Mouse (Mus musculus): ENCODE measurements at regions not wholly inside any gene's neighbourhood (a gene's known extent, or its start where the extent isn't known, plus 50 kb on each side); places are given as distances from the start of the nearest gene placed in this dataset.
"Not testable (repeated sequence)": the region's sequence is repeated elsewhere in the genome, so short reads cannot be mapped to it uniquely, and the experiment has no call there.

DNA sequence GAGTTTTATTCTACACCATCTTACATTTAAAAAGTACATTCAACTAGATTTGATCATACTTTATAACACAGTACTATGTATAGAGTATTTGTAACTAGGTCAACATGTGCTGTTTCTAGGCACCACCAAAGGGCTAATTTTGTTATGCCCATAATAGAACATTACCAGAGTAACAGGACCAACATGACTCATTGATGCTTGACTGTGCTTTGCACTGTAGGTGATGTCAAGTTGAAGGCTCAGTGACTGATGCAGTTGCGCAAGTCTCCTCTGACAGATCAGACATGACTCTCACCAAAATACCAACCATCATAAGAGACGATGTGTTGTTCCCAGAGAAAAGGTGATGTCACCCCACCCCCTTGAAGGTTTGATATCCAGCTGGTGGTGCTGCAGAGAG lies 108.5 kb downstream of the Mrpl39 start:
- DNase-seq (ENCODE audit: inconsistent ontology term) = peak; percentile 26

DNA sequence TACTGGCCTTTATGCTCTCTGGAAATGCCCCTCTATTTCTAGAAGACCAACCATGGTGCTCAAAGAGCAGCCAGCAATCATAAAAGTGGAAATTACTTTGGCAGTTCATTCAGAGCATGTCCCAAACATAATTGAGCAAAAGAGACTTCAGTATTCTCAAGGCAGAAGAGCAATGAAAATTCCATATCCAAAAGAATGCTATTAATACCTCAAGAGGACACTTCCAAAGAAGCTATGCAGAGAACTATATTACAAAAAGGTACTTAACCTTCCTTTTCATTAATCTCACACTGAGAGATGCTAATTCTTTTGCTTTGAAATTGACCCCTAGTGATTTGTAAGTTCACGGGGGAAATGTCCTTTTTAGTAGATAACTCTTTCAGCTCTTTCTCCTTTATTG lies 105.7 kb downstream of the Mrpl39 start:
- DNase-seq (ENCODE audit: inconsistent ontology term) = no peak

DNA sequence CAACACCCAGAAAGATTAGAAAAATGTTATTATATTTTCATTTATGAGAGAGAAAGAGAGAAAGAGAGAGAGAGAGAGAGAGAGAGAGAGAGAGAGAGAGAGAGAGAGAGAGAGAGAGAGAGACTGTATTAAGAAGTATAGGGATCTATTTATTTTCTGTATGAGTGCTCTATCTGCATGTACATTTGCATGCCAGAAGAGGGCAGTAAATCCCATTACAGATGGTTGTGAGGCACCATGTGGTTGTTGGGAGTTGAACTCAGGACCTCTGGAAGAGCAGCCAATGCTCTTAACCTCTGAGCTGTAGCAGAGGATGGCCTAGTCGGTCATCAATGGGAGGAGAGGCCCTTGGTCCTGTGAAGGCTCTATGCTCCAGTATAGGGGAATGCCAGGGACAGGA lies 91.1 kb downstream of the Mrpl39 start:
- DNase-seq (ENCODE audit: inconsistent ontology term) = not testable (repeated sequence)

DNA sequence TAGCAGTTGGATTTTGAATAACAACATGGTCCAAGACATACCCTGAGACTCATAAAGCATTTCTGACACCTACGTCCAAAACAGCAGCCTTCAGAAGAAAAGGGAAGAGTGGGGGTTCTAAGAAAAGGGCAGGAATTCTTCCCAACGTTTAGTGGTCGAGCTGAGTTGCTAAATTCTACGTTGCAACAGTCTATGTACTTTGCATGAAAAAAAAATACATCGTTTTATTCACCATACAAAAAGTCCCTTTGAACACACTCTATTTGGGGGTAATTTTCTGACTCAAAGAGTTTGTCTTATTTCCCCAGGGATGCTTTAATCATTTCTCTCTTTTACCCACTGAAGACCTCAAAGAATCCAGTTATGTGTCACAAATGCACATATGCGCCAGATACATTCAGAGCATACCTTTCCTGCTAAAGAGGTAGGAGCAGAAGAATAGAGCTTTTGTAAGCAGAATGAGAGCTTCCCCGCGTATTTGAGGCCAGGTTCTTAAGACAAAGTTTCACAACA lies 89.3 kb downstream of the Mrpl39 start:
- DNase-seq (ENCODE audit: inconsistent ontology term) = no peak

DNA sequence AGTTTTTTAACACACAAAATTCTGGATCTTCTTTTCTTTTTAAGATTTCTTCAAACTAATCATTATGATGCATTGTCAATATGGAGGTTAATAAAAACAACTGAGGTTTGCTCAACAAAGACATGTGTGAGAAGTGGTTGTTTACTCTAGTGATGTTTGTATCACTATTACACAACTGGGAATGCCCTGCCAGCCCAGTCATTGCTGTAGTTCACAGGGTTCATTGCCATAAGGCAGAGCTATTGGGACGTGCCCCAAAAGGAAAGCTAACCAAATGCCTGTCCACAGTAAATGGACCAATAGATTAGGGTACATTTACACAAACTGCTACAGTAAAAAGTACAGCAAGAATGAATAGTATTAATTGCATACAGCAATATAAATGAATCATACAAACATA lies 84.9 kb downstream of the Mrpl39 start:
- no peak for DNase-seq (ENCODE audit: inconsistent ontology term)

DNA sequence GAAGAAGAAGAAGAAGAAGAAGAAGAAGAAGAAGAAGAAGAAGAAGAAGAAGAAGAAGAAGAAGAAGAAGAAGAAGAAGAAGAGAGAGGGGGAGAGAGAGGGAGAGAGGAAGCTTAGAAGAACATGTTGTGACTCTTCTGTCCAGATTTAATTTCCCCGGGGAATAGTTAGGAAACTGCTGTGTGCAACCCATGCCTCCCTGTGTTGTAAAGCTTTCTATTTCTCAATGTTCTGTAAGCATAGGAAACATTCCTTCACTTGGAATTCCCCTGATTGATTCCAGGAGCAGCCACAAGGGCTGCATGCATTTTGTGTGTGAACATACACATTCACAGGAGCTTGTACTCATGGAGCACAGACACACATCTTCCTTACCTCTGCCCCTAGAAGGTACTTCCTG lies 81.7 kb downstream of the Mrpl39 start:
- no peak for DNase-seq (ENCODE audit: inconsistent ontology term)

DNA sequence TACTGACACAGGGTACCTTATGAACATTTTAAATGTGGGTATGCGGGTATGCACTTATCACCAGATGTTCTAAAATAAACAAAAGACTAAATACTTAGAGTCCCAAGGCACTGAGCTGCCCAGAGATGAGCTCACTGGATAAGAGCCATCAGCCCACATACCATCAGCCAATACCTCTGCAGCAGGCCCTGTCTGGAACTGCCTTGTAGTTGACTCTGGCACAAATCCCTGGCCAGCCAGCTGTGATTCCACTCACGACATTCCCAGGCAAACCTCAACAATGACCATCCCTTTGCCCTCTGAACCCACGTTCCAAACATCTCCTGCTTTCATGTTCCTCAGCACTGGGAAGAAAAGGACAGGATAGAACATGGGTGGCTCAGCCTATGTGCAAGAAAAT lies 73.7 kb downstream of the Mrpl39 start:
- peak; percentile 70 for DNase-seq (ENCODE audit: inconsistent ontology term)

DNA sequence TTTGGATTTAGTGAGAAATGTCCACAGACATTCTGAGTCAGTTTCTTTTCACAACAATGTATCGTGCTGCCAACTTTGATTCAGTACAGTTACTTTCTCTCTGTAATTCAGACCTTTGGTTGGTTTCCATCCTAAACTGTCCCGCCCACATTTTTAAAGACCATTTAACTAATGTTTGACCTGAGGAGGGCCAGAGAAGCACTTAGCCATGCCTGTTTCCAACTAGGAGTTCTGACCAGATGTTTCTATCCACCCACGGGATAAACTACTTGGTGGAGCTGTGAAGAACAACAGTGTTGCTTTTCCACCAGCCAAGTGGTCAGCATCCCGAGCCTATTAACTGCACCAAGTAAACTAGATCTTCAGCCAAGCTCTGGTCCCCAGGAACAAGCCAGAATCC lies 72.0 kb downstream of the Mrpl39 start:
- DNase-seq (ENCODE audit: inconsistent ontology term) = no peak

Data from Muller cell, postnatal 12 days (primary cell).